Mouse (Mus musculus): ENCODE measurements at regions not wholly inside any gene's neighbourhood (a gene's known extent, or its start where the extent isn't known, plus 50 kb on each side); places are given as distances from the start of the nearest gene placed in this dataset.

- DNase-seq: no peak
Observed at GRCm38 (mm10) chr9:30175376-30175775, 212.4 kb upstream of the Ntm start.

GRCm38 (mm10) chr9:30183409-30183808 lies 220.5 kb upstream of the Ntm start:
- DNase-seq: no peak

GRCm38 (mm10) chr9:30184996-30185763 lies 222.2 kb upstream of the Ntm start:
- DNase-seq: no peak

- DNase-seq: no peak
Observed at GRCm38 (mm10) chr9:30186261-30186660, 223.3 kb upstream of the Ntm start.

- no peak for DNase-seq
Observed at GRCm38 (mm10) chr9:30190078-30190477, 227.1 kb upstream of the Ntm start.

GRCm38 (mm10) chr9:30191119-30191518 lies 228.2 kb upstream of the Ntm start:
- DNase-seq: no peak

GRCm38 (mm10) chr9:30191902-30192301 lies 229.0 kb upstream of the Ntm start:
- no peak for DNase-seq

- no peak for DNase-seq
Observed at GRCm38 (mm10) chr9:30194866-30195265, 231.9 kb upstream of the Ntm start.

GRCm38 (mm10) chr9:30202411-30202810 lies 224.5 kb upstream of the Snx19 start:
- DNase-seq: no peak

GRCm38 (mm10) chr9:30207631-30208030 lies 219.3 kb upstream of the Snx19 start:
- DNase-seq: no peak

GRCm38 (mm10) chr9:30209806-30210205 lies 217.1 kb upstream of the Snx19 start:
- no peak for DNase-seq

- DNase-seq: no peak
Observed at GRCm38 (mm10) chr9:30212471-30213075, 214.3 kb upstream of the Snx19 start.

GRCm38 (mm10) chr9:30234501-30235163 lies 192.3 kb upstream of the Snx19 start:
- no peak for DNase-seq

- DNase-seq: no peak
Observed at GRCm38 (mm10) chr9:30235791-30236190, 191.1 kb upstream of the Snx19 start.

GRCm38 (mm10) chr9:30242107-30242506 lies 184.8 kb upstream of the Snx19 start:
- no peak for DNase-seq

- no peak for DNase-seq
Observed at GRCm38 (mm10) chr9:30264533-30265168, 162.3 kb upstream of the Snx19 start.

- DNase-seq: no peak
Observed at GRCm38 (mm10) chr9:30271081-30271480, 155.8 kb upstream of the Snx19 start.

GRCm38 (mm10) chr9:30273836-30274235 lies 153.1 kb upstream of the Snx19 start:
- DNase-seq: no peak

- DNase-seq: no peak
Observed at GRCm38 (mm10) chr9:30278231-30278630, 148.7 kb upstream of the Snx19 start.

- no peak for DNase-seq
Observed at GRCm38 (mm10) chr9:30283080-30283770, 143.7 kb upstream of the Snx19 start.

- no peak for DNase-seq
Observed at GRCm38 (mm10) chr9:30283771-30284148, 143.1 kb upstream of the Snx19 start.

GRCm38 (mm10) chr9:30284562-30285323 lies 142.2 kb upstream of the Snx19 start:
- no peak for DNase-seq
